Mouse (Mus musculus) frontal cortex, adult 2 months (tissue): ENCODE results near the gene Tmcc1. TPM values are rescaled to one million over a fixed set of nuclear protein-coding genes. Genes with fewer than 3 reads are reported as not detected.

ENCODE experiments used
- DNase-seq, 2 experiments: peaks; one replicate each; pipeline ENCODE4 v3.0.0; 2022; ENCODE audit warnings: low spot score in 1 of 2; ENCODE audit errors: extremely low spot score in 1 of 2
- polyA plus RNA-seq: library from polyadenylated mRNA; depleted of rRNA; stranded (reverse); fragments of >200 nt; gene quantifications from 2 replicates; pipeline ENCODE4 v1.2.3, GENCODE M21; 2012; rRNA removed

The Tmcc1 gene
- polyA plus RNA-seq, 1 experiment = 47.8 TPM

- no peak for DNase-seq
Observed at GRCm38 (mm10) chr6:115978596-115978995, 214.7 kb downstream of the Tmcc1 start.

GRCm38 (mm10) chr6:115977810-115978209 is 215.5 kb downstream of the Tmcc1 start:
- DNase-seq = no peak

GRCm38 (mm10) chr6:115975606-115976005 is 217.7 kb downstream of the Tmcc1 start:
- no peak for DNase-seq

GRCm38 (mm10) chr6:115973881-115974662 is 219.2 kb downstream of the Tmcc1 start:
- DNase-seq = no peak

- DNase-seq = no peak
Observed at GRCm38 (mm10) chr6:115973139-115973875, 220.0 kb downstream of the Tmcc1 start.

- no peak for DNase-seq
Observed at GRCm38 (mm10) chr6:115972083-115972764, 221.1 kb downstream of the Tmcc1 start.

- DNase-seq = no peak
Observed at GRCm38 (mm10) chr6:115971273-115972060, 221.8 kb downstream of the Tmcc1 start.

- DNase-seq = no peak
Observed at GRCm38 (mm10) chr6:115969952-115970351, 223.3 kb downstream of the Tmcc1 start.

- no peak for DNase-seq
Observed at GRCm38 (mm10) chr6:115969103-115969502, 224.2 kb downstream of the Tmcc1 start.

- no peak for DNase-seq
Observed at GRCm38 (mm10) chr6:115968700-115969099, 224.6 kb downstream of the Tmcc1 start.

Other genes with a start within 250 kb of the Tmcc1 start
- not detected in 2 replicates for gene H1foo, start 248.5 kb downstream of the Tmcc1 start, polyA plus RNA-seq
- 56.5 and 73.7 TPM in 2 replicates for gene Plxnd1, start 198.5 kb downstream of the Tmcc1 start, polyA plus RNA-seq
- 124 and 134 TPM in 2 replicates for gene Washc2, start 14.6 kb upstream of the Tmcc1 start, polyA plus RNA-seq
- gene Zfand4, start 70.7 kb upstream of the Tmcc1 start, polyA plus RNA-seq = 5.6 and 6.4 TPM in 2 replicates
- 50.9 and 54.7 TPM in 2 replicates for gene March8, start 144.5 kb upstream of the Tmcc1 start, polyA plus RNA-seq